Mouse (Mus musculus) naive thymus-derived CD4-positive, alpha-beta T cell, adult 5 months (primary cell): Measurements from ENCODE around the gene Crygs. TPM values are rescaled to one million over a fixed set of nuclear protein-coding genes. Genes with fewer than 3 reads are reported as not detected.

ENCODE experiments used
- polyA plus RNA-seq: library from polyadenylated mRNA; unstranded; fragments of 100-300 nt; shearing (Covaris generic); gene quantifications from one replicate; pipeline ENCODE4 v1.2.1, GENCODE M21; 2017

Crygs gene
- not detected for polyA plus RNA-seq

GRCm38 (mm10) chr16:22811477-22811876 lies at the start of gene Crygs:
TSS of gene Crygs (minus strand) at chr16:22811577.

DNA sequence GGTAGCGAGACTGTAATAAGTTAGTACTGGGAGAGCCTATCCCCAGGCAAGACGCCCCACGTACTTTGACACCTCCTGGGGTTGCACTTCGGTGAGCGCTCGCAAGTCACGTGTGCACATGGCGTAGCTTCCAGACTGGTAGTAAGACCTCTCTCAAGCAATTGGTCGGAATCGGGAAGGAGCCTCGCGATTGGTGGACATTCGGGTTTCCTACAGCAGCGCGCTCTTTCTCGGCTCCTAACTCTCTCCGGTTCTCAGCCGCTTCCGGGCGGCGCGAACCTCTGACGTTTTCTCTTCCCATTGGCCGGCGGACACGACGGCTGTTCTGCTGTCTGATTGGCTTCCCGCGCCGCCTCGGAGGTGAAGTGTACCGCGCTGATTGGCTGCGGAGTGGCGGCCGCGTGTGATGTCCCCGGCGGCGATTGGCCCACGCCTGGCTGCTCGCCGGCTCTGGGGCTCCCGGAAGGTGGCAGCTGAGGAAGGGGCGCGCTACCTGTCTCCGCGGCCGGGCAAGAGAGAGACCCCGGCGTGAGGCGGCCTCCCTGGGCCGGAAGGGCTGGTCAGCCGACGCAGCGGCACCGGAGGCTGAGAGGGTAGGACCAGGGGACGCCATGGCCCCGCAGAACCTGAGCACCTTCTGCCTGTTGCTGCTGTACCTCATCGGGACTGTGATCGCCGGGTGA lies 46.2 kb upstream of the Crygs start, which contains the start of the genes Tbccd1 and Dnajb11:
TSS of gene Tbccd1 (minus strand) at position 239 of the 683 bp plus-strand sequence.
TSS of gene Dnajb11 (plus strand) at position 415 of the 683 bp plus-strand sequence.

Other genes starting within 250 kb of the Crygs start
- gene Dgkg, start 154.4 kb downstream of the Crygs start, polyA plus RNA-seq: 0.88 TPM
- gene Tbccd1, start 46.1 kb upstream of the Crygs start, polyA plus RNA-seq: 12.6 TPM
- 76.0 TPM for gene Dnajb11, start 46.3 kb upstream of the Crygs start, polyA plus RNA-seq
- not detected for gene Ahsg, start 79.7 kb upstream of the Crygs start, polyA plus RNA-seq
- gene Fetub, start 106.8 kb upstream of the Crygs start, polyA plus RNA-seq: not detected
- gene Hrg, start 139.5 kb upstream of the Crygs start, polyA plus RNA-seq: not detected
- gene Kng2, start 217.9 kb upstream of the Crygs start, polyA plus RNA-seq: not detected
- gene Kng1, start 246.3 kb upstream of the Crygs start, polyA plus RNA-seq: not detected